Mouse (Mus musculus) C2C12 (cell line): ENCODE results near the gene Abca7. TPM values are rescaled to one million over a fixed set of nuclear protein-coding genes. Genes with fewer than 3 reads are reported as not detected.
A peak's percentile ranks its signal among the peaks of the same experiment; 100 is the strongest.

Experiments used
- H3K27me3 ChIP-seq: one replicate; pipeline ENCODE4 v1.6.1; 2011; ENCODE audit not compliant: control insufficient read depth, insufficient read depth, insufficient read length
- H3K36me3 ChIP-seq: one replicate; pipeline ENCODE4 v1.6.1; 2011; ENCODE audit not compliant: control insufficient read depth, insufficient read depth
- H3K4me3 ChIP-seq: one replicate; pipeline ENCODE4 v1.5.1; 2011; ENCODE audit warnings: mild to moderate bottlenecking, control low read depth; ENCODE audit not compliant: poor library complexity, insufficient read depth, severe bottlenecking
- H3K79me2 ChIP-seq: one replicate; pipeline ENCODE4 v1.6.1; 2011; ENCODE audit not compliant: control insufficient read depth, insufficient read depth
- H3K79me3 ChIP-seq: one replicate; pipeline ENCODE4 v1.6.1; 2011; ENCODE audit warnings: low read depth, control low read depth
- H3ac ChIP-seq: one replicate; pipeline ENCODE3; 2011; ENCODE audit warnings: low read depth; ENCODE audit not compliant: control insufficient read depth, insufficient read length
- CEBPB ChIP-seq: IDR thresholded peaks from one replicate; pipeline ENCODE4 v1.6.1; 2011; ENCODE audit warnings: low read depth, mild to moderate bottlenecking, control low read depth, moderate library complexity
- CTCF ChIP-seq: IDR thresholded peaks from one replicate; pipeline ENCODE4 v1.5.1; 2011; ENCODE audit not compliant: control insufficient read depth, insufficient read depth, insufficient read length
- FOSL1 ChIP-seq: IDR thresholded peaks from one replicate; pipeline ENCODE4 v1.8.0; 2011; ENCODE audit warnings: mild to moderate bottlenecking, low read length; ENCODE audit not compliant: poor library complexity, insufficient read depth, severe bottlenecking
- MAX ChIP-seq: IDR thresholded peaks from one replicate; pipeline ENCODE4 v1.6.1; 2011; ENCODE audit warnings: mild to moderate bottlenecking, control low read depth
- MYOD1 ChIP-seq: IDR thresholded peaks from one replicate; pipeline ENCODE4 v1.6.1; 2011; ENCODE audit warnings: low read depth; ENCODE audit not compliant: control insufficient read depth, insufficient read length
- MYOG ChIP-seq: IDR thresholded peaks from one replicate; pipeline ENCODE4 v1.6.1; 2011; ENCODE audit not compliant: control insufficient read depth, insufficient read length; ENCODE audit errors: extremely low read depth
- USF1 ChIP-seq: IDR thresholded peaks from one replicate; pipeline ENCODE4 v1.6.1; 2011; ENCODE audit warnings: low read depth, mild to moderate bottlenecking, control low read depth, moderate library complexity
- polyA plus RNA-seq: library from polyadenylated mRNA; unstranded; fragments of >200 nt; fragmentation: generic; extraction: Trizol; gene quantifications from one replicate; pipeline ENCODE4 v1.2.1, GENCODE M21; 2012; ENCODE audit warnings: missing spikeins

The Abca7 gene
- polyA plus RNA-seq, 1 experiment, result 10.7 TPM

DNA sequence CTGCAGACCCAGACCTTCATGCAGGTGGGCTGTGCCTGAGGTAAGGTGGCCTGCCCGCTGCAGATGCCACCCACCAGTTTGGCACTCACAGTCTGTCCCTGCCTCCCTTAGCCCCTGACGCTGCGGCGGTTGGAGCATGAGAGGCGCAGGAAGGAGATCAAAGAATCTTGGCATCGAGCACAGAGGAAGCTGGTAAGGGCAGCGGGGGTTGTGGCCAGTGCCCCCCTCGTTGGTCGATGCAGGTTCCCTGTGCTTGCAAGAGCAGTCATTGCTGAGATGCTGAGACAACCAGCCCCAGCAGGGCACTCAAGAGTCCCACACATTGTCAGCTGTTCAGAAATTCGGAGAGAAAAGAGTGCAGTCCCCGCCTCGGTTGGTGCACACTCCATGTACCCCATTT is 25.9 kb downstream of the Abca7 start:
- H3K27me3 ChIP-seq, result no peaks in the 10 kb centered on the region
- TF ChIP-seq CTCF (no peak), MYOD1 (no peak), CEBPB (no peak), MAX (no peak), FOSL1 (no peak), USF1 (no peak), MYOG (no peak)
- H3K36me3 ChIP-seq, result no peaks in the 10 kb centered on the region
- H3ac ChIP-seq, result no peak overlapping the region
- no peak overlapping the region for H3K4me3 ChIP-seq
- H3K79me3 ChIP-seq, result no peaks in the 10 kb centered on the region
- H3K79me2 ChIP-seq, result no peaks in the 10 kb centered on the region

DNA sequence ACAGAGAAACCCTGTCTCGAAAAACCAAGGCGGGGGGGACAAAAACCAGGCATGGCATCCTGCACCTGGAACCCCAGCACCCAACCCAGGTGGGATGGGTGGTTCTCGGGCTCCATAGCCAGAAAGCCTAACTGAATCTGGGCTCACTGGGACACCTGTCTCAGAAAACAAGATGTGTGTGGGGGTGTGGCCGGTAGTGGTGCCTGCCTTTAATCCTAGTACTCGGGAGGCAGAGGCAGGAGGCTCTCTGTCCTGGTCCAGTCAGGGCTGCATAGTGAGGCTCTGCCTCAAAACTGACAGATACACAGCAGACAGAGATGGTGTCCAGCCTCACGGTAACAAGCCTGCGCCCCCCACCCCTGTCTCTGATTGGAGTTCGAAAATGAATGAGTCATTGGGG is 26.5 kb downstream of the Abca7 start:
- H3K36me3 ChIP-seq, result no peaks in the 10 kb centered on the region
- H3K79me3 ChIP-seq, result no peaks in the 10 kb centered on the region
- no peak for TF ChIP-seq USF1
- no peak for TF ChIP-seq CTCF
- TF ChIP-seq FOSL1, result no peak
- no peak for TF ChIP-seq MYOD1
- TF ChIP-seq CEBPB, result no peak
- TF ChIP-seq MYOG, result no peak
- TF ChIP-seq MAX, result no peak

DNA sequence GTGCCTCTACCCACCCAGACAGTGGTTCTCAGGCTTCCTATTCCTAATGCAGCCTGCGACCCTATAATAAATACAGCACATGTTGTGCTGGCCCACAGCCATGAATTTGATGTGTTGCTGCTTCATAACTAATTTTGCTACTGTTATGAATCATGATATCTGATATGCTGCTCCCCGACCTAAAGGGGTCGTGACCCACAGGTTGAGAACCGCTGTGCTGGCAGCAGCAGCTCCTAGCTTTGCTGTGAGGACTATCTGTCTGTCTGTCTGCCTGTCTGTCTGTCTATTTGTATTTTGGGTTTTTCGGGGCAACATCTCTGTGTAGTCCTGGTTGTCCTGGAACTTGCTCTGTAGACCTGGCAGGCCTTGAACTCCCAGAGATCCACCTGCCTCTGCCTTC is 27.5 kb downstream of the Abca7 start:
- TF ChIP-seq FOSL1, result no peak
- peak; percentile 63 for TF ChIP-seq MAX
- Histone ChIP-seq H3K79me2 (no peaks in the 10 kb centered on the region), H3K27me3 (no peaks in the 10 kb centered on the region), H3K4me3 (no peak overlapping the region), H3K36me3 (no peaks in the 10 kb centered on the region), H3ac (no peak overlapping the region), H3K79me3 (no peaks in the 10 kb centered on the region)

More for the DNA sequence above, 26.5 kb downstream of the Abca7 start:
- H3ac ChIP-seq, result no peak overlapping the region
- H3K4me3 ChIP-seq, result no peak overlapping the region
- no peaks in the 10 kb centered on the region for H3K79me2 ChIP-seq
- no peaks in the 10 kb centered on the region for H3K27me3 ChIP-seq

DNA sequence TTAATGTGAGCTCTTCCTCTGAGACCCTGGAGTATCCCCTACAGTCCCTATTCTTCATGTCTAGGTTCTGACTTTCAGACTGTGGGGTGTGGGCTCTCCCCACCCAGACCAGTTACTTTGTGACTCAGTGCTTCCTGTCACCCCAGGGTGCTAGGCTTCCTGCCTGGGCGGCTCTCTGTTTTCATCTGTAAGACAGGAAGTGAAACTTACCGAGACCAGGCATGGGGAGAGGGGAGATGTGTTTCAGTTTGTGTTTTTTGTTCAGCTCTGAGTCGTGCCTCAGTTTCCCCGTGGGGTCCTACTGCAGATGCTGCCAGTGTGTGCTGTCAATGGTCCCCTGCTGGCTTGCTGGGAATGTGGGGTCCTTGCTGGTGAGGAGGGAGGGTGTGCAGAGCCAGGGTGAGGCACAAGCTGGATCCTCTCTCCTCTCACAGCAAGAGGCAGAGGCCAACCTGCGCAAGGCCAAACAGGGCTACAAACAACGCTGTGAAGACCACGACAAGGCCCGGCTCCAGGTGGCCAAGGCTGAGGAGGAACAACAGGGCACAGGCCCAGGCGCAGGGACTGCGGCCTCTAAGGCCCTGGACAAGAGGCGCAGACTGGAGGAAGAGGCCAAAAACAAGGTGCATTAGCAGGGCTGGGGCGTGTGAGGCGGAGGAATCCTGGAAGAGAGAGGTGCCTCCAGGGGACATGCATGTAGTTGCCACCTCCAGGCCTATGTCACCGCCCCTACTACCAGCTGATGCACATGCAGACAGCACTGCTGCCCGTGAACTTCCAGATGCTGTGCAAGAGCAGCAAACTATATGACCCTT is 28.1 kb downstream of the Abca7 start:
- H3ac ChIP-seq, result peak overlapping the region; percentile 19
- no peaks in the 10 kb centered on the region for H3K79me3 ChIP-seq
- H3K27me3 ChIP-seq, result no peaks in the 10 kb centered on the region
- no peaks in the 10 kb centered on the region for H3K79me2 ChIP-seq
- no peaks in the 10 kb centered on the region for H3K36me3 ChIP-seq
- no peak for TF ChIP-seq USF1
- TF ChIP-seq MAX, result no peak
- TF ChIP-seq MYOD1, result no peak
- TF ChIP-seq CEBPB, result no peak
- no peak for TF ChIP-seq MYOG
- no peak for TF ChIP-seq CTCF
- TF ChIP-seq FOSL1, result no peak
- H3K4me3 ChIP-seq, result no peak overlapping the region

GRCm38 (mm10) chr10:80025044-80025347 is 28.7 kb downstream of the Abca7 start:
- Histone ChIP-seq H3K79me2 (no peaks in the 10 kb centered on the region), H3K27me3 (no peaks in the 10 kb centered on the region), H3K36me3 (no peaks in the 10 kb centered on the region), H3K79me3 (no peaks in the 10 kb centered on the region), H3K4me3 (no peak overlapping the region), H3ac (no peak overlapping the region)
- TF ChIP-seq USF1, result no peak
- TF ChIP-seq CEBPB, result no peak
- no peak for TF ChIP-seq MYOG
- TF ChIP-seq MYOD1, result no peak
- TF ChIP-seq FOSL1, result no peak
- no peak for TF ChIP-seq MAX
- no peak for TF ChIP-seq CTCF

DNA sequence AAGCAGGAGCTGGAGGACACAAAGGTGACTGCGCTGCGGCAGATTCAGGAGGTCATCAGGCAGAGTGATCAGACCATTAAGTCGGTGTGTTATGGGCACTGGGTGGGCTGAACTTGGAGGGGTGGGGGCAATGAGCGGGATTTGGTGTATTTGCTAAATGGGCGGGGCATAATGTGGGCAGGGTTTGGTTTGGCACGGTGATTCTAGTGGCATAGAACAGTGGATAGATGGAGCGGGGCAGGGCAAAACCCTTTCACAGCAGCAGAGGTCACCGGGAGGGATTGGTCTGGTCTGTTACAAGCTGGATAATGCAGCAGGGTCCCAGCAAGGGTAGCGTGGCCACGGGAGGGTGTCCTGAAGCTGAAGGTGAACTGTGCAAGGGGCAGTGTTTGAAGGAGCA is 29.2 kb downstream of the Abca7 start:
- TF ChIP-seq CEBPB (no peak), USF1 (no peak), FOSL1 (no peak), CTCF (no peak), MYOD1 (no peak), MAX (no peak), MYOG (no peak)
- Histone ChIP-seq H3K27me3 (no peaks in the 10 kb centered on the region), H3K36me3 (no peaks in the 10 kb centered on the region), H3K79me2 (no peaks in the 10 kb centered on the region), H3K79me3 (no peaks in the 10 kb centered on the region), H3ac (no peak overlapping the region), H3K4me3 (no peak overlapping the region)
